Mouse (Mus musculus) limb, embryonic 10.5 days (tissue): ENCODE measurements around the gene Cyp4f39. TPM values are rescaled to one million over a fixed set of nuclear protein-coding genes. Genes with fewer than 3 reads are reported as not detected.
"Not testable (repeated sequence)": the region's sequence is repeated elsewhere in the genome, so short reads cannot be mapped to it uniquely, and the experiment has no call there.

Experiments
- DNase-seq: peaks from one replicate; pipeline ENCODE4 v3.0.0-alpha.2; 2017; ENCODE audit warnings: low spot score
- H3K27ac ChIP-seq: fragments of 300-500 bp; sonication (generic); 2 replicates; pipeline ENCODE4 v1.5.1; 2016; ENCODE audit warnings: mild to moderate bottlenecking
- H3K27me3 ChIP-seq: fragments of 300-500 bp; sonication (generic); 2 replicates; pipeline ENCODE4 v1.6.1; 2016; ENCODE audit warnings: low read depth, mild to moderate bottlenecking; ENCODE audit not compliant: poor library complexity, severe bottlenecking
- H3K36me3 ChIP-seq: fragments of 300-500 bp; sonication (generic); 2 replicates; pipeline ENCODE4 v1.6.1; 2016; ENCODE audit warnings: mild to moderate bottlenecking, moderate library complexity
- H3K4me1 ChIP-seq: fragments of 300-500 bp; sonication (generic); 2 replicates; pipeline ENCODE4 v1.6.1; 2016
- H3K4me3 ChIP-seq: fragments of 300-500 bp; sonication (generic); 2 replicates; pipeline ENCODE4 v1.5.1; 2016; ENCODE audit warnings: mild to moderate bottlenecking, moderate library complexity
- H3K9me3 ChIP-seq: fragments of 300-500 bp; sonication (generic); replicated peaks from 2 replicates; pipeline ENCODE4 v1.6.1; 2016; ENCODE audit warnings: mild to moderate bottlenecking
- WGBS: fragments of 180-500 bp; shearing (Covaris S2); methylation state at CpG from one replicate; pipeline ENCODE4 v1.1.7; 2016; 5-methylcytosine and 5-hydroxymethylcytosine counted together
- polyA plus RNA-seq: library from polyadenylated mRNA; unstranded; fragments of >200 nt; fragmentation: Nextera tagmentation; extraction: Ambion mirVana; gene quantifications from 2 replicates; pipeline ENCODE4 v1.2.1, GENCODE M21; 2016

Gene Cyp4f39
- polyA plus RNA-seq, 1 experiment from 2014 or later, result not detected

DNA sequence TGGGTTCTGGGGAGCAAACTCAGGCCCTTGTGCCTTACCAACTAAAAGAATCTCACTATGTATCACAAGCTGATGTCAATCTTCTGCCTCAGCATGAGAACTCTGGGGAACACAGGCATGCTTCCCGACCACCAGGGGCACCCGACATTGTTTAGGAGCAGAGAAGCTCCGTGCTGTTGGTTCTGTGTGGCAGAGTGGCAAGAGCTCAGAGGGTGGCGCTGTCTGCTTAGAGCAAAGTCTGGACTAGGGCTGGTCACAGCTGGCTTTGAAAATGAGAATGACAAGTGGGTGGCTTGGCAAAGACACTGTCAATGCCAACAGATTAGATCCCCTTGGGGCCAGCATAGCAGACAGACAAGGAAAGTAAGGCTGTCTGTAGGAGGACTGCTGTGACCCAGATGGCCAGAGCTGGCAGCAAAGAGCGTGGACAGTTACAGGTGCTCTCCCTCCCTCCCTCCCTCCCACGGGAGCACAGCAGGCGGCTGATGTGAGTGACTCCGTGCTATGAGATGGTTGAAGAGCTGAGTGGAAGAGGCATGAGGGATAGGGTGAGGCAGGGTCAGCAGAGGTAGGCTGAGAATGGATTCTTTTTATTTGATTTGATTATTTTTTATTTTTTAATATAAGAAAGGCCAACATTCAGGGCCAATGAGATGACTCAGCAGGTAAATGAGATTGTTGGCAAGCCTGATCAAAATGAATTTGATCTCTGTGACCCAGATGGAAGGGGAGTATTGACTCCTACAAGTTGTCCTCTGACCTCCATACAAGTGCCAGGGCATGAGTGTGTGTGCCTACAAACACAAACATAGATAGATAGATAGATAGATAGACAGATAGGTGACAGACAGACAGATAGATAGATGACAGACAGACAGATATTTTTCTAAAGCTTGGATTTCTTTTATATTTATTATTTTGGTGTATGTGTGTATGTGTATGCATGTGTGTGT lies 27.3 kb downstream of the Cyp4f39 start:
- Histone ChIP-seq H3K36me3 (no peaks in the 10 kb centered on the region), H3K27me3 (peaks cover 46% of the 10 kb centered on the region), H3K27ac (no peak overlapping the region), H3K9me3 (no peaks in the 10 kb centered on the region), H3K4me1 (peaks cover 4% of the 10 kb centered on the region; the same call in 1 of the 2 replicates), H3K4me3 (no peak overlapping the region)
- 8% methylated on average over 8 of the region's 8 CpGs for WGBS
- DNase-seq, result no peak

DNA sequence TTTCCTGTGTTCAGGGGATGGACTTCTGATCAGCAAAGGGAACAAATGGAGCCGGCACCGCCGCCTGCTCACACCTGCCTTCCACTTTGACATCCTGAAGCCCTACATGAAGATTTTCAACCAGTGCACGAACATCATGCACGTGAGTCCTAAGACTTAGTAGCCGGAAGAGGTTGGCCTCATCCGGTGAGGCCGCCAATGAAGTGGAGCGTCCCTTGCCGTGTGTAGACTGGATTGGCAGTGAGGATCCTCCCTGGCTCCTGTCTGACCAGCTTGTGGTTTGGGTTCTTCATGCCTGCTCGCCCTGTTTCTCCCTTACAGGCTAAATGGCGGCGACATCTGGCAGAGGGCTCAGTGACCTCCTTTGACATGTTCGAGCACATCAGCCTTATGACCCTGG lies 29.2 kb downstream of the Cyp4f39 start:
- DNase-seq, result no peak
- Histone ChIP-seq H3K4me3 (no peak overlapping the region), H3K4me1 (peaks cover 4% of the 10 kb centered on the region; the same call in 1 of the 2 replicates), H3K9me3 (no peaks in the 10 kb centered on the region), H3K36me3 (no peaks in the 10 kb centered on the region), H3K27ac (no peak overlapping the region), H3K27me3 (peaks cover 46% of the 10 kb centered on the region)
- WGBS, result 77% methylated on average over 14 of the region's 14 CpGs

DNA sequence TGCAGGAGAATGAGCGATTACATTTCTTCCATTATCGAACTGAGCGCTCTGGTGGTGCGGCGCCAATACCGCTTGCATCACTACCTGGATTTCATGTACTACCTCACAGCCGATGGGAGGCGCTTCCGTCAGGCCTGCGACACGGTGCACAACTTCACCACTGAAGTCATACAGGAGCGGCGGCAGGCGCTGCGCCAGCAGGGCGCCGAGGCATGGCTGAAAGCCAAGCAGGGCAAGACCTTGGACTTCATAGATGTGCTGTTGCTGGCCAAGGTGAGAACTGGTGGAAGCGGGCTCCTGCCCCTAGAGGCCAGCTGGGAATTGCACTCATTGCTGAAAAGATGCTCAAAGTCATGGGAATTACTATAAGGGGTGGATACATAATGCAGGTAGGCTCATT lies 30.7 kb downstream of the Cyp4f39 start:
- 21% methylated on average over 18 of the region's 18 CpGs for WGBS
- no peaks in the 10 kb centered on the region for H3K9me3 ChIP-seq
- H3K4me1 ChIP-seq, result peaks cover 4% of the 10 kb centered on the region; the same call in 1 of the 2 replicates
- no peaks in the 10 kb centered on the region for H3K36me3 ChIP-seq
- peaks cover 46% of the 10 kb centered on the region for H3K27me3 ChIP-seq
- DNase-seq, result peak; percentile 70
- H3K4me3 ChIP-seq, result peak overlapping the region; percentile 33; the same call in 1 of the 2 replicates
- no peak overlapping the region for H3K27ac ChIP-seq

DNA sequence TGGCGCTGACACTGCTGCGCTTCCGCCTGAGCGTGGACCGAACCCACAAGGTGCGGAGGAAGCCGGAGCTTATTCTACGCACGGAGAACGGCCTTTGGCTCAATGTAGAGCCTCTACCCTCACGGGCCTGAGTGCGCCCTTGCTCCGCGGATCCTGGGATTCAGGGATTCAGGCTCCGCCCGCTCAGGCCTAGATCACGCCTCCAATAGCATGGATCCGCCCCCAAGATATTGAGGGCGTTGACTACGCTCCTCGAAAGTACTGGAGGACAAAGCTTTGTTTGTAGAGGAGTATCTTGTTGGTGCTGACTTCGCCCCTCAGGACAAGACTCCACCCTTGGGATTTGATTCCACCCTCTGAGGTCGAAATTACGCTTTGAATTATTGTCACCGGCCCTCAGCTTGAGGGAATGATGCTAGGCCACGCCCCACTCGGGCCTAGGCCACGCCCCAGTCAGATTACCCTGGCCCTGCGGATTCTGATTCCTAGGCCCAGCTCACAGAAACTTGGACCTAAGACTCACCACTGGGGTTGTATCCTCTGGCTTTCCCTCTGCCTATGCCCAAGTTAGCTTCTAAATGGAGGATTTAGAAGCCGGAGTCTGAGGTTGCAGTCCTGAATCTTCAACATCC lies 39.9 kb downstream of the Cyp4f39 start:
- H3K27ac ChIP-seq, result no peak overlapping the region
- peaks cover 40% of the 10 kb centered on the region for H3K27me3 ChIP-seq
- peak; percentile 49 for DNase-seq
- 6% methylated on average over 30 of the region's 30 CpGs for WGBS
- peaks cover 5% of the 10 kb centered on the region; the same call in 1 of the 2 replicates for H3K4me1 ChIP-seq
- H3K4me3 ChIP-seq, result peak overlapping the region; percentile 44
- no peaks in the 10 kb centered on the region for H3K36me3 ChIP-seq
- H3K9me3 ChIP-seq, result no peaks in the 10 kb centered on the region

GRCm38 (mm10) chr17:32494601-32495000 lies 42.1 kb downstream of the Cyp4f39 start:
- Histone ChIP-seq H3K27ac (no peak overlapping the region), H3K4me3 (no peak overlapping the region), H3K27me3 (peaks cover 38% of the 10 kb centered on the region), H3K4me1 (peaks cover 5% of the 10 kb centered on the region; the same call in 1 of the 2 replicates), H3K9me3 (no peaks in the 10 kb centered on the region), H3K36me3 (no peaks in the 10 kb centered on the region)
- peak; percentile 65 for DNase-seq
- 69% methylated on average over 1 of the region's 1 CpGs for WGBS

- H3K4me1 ChIP-seq, H3K9me3 ChIP-seq, DNase-seq, H3K27me3 ChIP-seq, H3K4me3 ChIP-seq, H3K36me3 ChIP-seq, H3K27ac ChIP-seq: not testable (repeated sequence)
- 87% methylated on average over 4 of the region's 4 CpGs for WGBS
Measured at GRCm38 (mm10) chr17:32500511-32500910, 48.0 kb downstream of the Cyp4f39 start.

DNA sequence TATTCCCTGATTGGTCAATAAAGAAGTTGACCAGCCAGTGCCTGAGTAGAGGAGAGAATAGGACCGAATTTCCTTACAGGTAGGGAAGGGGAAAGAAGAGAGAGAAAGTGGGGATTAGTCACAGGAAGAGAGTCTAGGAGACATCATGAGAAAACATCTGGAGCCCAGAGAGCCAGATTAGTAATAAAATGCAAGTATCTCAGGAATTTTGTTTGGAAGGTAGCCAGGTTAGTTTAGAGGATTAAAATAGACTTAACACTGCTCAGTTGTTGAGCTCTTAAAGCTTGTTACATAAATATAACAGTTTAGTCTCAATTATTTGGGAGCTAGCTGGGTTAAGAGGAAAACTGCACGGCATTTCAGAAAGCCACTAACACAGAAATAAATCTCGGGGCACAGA lies 48.5 kb downstream of the Cyp4f39 start:
- H3K4me3 ChIP-seq, result no peak overlapping the region
- no peak overlapping the region for H3K27ac ChIP-seq
- H3K27me3 ChIP-seq, result no peaks in the 10 kb centered on the region
- no peaks in the 10 kb centered on the region for H3K9me3 ChIP-seq
- WGBS, result 79% methylated on average over 3 of the region's 3 CpGs
- peaks cover 9% of the 10 kb centered on the region for H3K4me1 ChIP-seq
- DNase-seq, result no peak
- H3K36me3 ChIP-seq, result no peaks in the 10 kb centered on the region

GRCm38 (mm10) chr17:32503111-32503510 lies 50.6 kb downstream of the Cyp4f39 start:
- Histone ChIP-seq H3K4me3 (no peak overlapping the region), H3K27ac (no peak overlapping the region), H3K9me3 (no peaks in the 10 kb centered on the region), H3K27me3 (no peaks in the 10 kb centered on the region), H3K36me3 (no peaks in the 10 kb centered on the region), H3K4me1 (peaks cover 18% of the 10 kb centered on the region)
- WGBS, result 69% methylated on average over 2 of the region's 2 CpGs
- DNase-seq, result no peak

DNA sequence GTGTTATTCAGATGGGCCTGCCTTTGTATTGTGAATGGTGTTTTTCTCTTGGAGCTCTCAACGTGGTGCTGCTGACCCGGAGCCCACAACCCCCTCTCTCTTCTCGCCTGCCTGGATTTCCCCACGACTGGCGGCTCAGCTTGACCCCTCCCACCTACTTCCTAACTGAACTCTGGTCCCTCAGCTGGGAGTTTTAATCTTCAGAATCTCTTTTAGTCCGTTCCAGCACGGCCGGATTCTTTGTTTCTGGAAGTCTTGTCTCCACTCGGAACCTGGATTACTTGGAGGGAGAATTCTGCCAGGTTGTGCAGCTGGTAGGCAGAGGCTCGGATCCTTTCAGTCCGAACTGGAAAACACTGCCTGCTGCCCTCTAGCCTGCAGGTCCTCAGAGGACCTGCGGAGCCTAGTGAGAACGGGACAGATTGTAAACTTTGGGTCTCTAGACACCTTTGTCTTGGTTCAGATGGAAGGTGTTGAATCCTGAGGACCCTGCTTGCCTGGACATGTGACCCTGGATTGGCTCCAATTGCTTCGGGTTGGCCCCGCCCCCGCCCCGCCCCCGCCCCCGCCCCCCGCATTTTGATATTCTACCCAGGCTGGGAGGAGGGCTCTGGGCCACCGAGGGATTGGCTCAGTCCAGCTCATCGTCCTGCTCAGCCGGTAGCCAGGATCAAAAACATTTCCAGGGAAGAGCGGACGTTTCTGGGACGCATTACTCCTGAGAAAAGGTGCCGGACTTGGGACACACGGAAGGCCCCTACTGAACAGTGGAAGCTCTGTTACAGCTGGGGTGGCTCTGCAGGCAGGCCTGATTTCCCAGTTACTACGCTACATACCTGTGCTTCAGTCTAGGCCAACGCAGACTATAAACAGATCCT lies 53.6 kb downstream of the Cyp4f39 start, which contains the start of gene Cyp4f17:
Gene Cyp4f17 (plus strand): TSS at position 200 of the 878 bp plus-strand sequence.
- Histone ChIP-seq H3K9me3 (no peaks in the 10 kb centered on the region), H3K4me1 (peaks cover 18% of the 10 kb centered on the region), H3K27me3 (no peaks in the 10 kb centered on the region), H3K4me3 (peak within 1 kb of the TSS; percentile 55), H3K27ac (peak within 1 kb of the TSS; percentile 89), H3K36me3 (peaks cover 11% of the 10 kb centered on the region; the same call in 1 of the 2 replicates)
- peak; percentile 87 for DNase-seq
- WGBS, result under 1% methylated on average over 30 of the region's 30 CpGs

DNA sequence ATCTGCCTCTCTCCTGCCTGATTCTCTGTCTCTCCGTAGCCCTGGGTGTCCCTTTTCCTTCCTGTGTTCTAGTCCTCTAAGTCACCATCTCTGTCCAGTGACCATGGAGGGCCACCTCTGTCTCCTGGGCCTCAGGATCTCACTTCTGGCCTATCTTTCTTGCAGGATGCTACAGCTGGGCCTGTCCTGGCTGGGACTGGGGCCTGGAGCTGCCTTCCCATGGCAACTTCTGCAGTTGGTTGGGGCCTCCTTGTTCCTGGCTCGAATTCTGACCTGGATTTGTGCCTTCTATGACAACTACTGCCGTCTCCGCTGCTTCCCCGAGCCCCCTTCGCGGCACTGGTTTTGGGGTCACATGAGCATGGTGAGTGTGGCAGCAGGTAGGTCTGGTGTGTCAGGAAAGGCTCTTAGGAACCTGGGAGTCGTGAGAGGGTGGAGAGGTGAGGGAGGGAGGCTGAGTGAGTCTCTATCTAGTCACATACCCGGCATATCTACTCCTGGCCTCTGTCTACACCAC lies 54.3 kb downstream of the Cyp4f39 start:
- Histone ChIP-seq H3K36me3 (peaks cover 11% of the 10 kb centered on the region; the same call in 1 of the 2 replicates), H3K9me3 (no peaks in the 10 kb centered on the region), H3K27ac (peak overlapping the region; percentile 89), H3K4me3 (peak overlapping the region; percentile 55), H3K27me3 (no peaks in the 10 kb centered on the region), H3K4me1 (peaks cover 18% of the 10 kb centered on the region)
- WGBS, result 40% methylated on average over 9 of the region's 9 CpGs
- no peak for DNase-seq

DNA sequence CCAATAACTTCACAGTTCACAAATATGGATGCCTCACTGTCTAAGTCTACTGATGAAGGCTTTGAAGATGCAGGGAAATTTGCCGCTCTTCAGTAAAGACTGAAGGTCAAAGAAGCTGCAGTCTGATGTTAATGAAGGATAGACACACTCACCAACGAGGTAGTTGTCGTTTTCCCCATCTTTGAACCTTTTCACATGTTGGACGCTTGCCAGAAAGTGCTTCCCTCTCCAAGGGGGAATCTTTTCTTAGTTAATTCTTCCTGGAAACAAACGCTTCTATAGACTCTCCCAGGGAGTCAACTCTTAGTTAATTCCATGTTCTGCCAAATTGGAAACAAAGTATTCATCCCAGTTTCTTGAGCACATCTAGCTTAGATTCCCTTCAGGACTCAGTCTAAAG lies 63.6 kb downstream of the Cyp4f39 start:
- H3K4me3 ChIP-seq, result no peak overlapping the region
- H3K27me3 ChIP-seq, result no peaks in the 10 kb centered on the region
- DNase-seq, result no peak
- no peaks in the 10 kb centered on the region for H3K4me1 ChIP-seq
- no peak overlapping the region for H3K27ac ChIP-seq
- H3K36me3 ChIP-seq, result no peaks in the 10 kb centered on the region
- 90% methylated on average over 5 of the region's 5 CpGs for WGBS
- no peaks in the 10 kb centered on the region for H3K9me3 ChIP-seq

DNA sequence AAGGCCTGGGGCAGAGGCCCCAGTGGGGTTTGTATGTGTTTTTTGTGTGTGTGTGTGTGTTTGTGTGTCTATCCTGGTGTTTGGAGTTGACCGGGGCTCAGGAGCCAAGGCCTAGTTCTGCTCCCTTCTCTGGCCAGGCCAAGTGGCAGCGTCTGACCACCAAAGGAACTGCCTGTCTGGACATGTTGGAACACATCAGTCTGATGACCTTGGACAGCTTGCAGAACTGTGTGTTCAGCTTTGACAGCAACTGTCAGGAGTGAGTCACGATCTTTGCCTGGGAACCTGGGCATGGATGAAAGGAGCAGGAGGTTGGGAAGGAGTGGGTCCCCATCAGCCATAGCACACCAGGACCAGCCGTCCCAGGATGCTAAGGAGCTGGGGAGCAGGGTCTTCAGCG lies 69.5 kb downstream of the Cyp4f39 start:
- no peaks in the 10 kb centered on the region for H3K4me1 ChIP-seq
- DNase-seq, result no peak
- no peaks in the 10 kb centered on the region for H3K9me3 ChIP-seq
- H3K27me3 ChIP-seq, result no peaks in the 10 kb centered on the region
- no peak overlapping the region for H3K27ac ChIP-seq
- H3K4me3 ChIP-seq, result no peak overlapping the region
- H3K36me3 ChIP-seq, result peaks cover 15% of the 10 kb centered on the region
- 88% methylated on average over 5 of the region's 5 CpGs for WGBS
